Mouse (Mus musculus) spleen, adult 2 months (tissue): ENCODE results near the gene Gatc.

Source experiments
- CTCF ChIP-seq: fragments of 200-500 bp; IDR thresholded peaks from 2 replicates; pipeline ENCODE4 v1.5.1; 2011; ENCODE audit warnings: mild to moderate bottlenecking, inconsistent platforms; ENCODE audit not compliant: insufficient read depth, insufficient read length, insufficient replicate concordance; ENCODE audit errors: extremely low read depth
- POLR2A ChIP-seq: fragments of 200-500 bp; IDR thresholded peaks from 2 replicates; pipeline ENCODE4 v1.6.1; 2011; ENCODE audit warnings: low read depth, low read length, inconsistent platforms

GRCm38 (mm10) chr5:115362216-115362615 is 21.2 kb upstream of the Gatc start:
- TF ChIP-seq CTCF, result no peak
- no peak for TF ChIP-seq POLR2A
